Mouse (Mus musculus) lung, adult 2 months (tissue): ENCODE data around the gene Olfr639. TPM values are rescaled to one million over a fixed set of nuclear protein-coding genes. Genes with fewer than 3 reads are reported as not detected.

Experiments
- DNase-seq: peaks from one replicate; pipeline ENCODE4 v3.0.0; 2022
- H3K4me1 ChIP-seq: fragments of 200-500 bp; 2 replicates; pipeline ENCODE4 v1.6.1; 2011; ENCODE audit warnings: low read length; ENCODE audit not compliant: control insufficient read depth, insufficient read depth
- H3K4me3 ChIP-seq: fragments of 200-500 bp; replicated peaks from 2 replicates; pipeline ENCODE3; 2011; ENCODE audit warnings: low read depth, mild to moderate bottlenecking, control low read depth, low read length; ENCODE audit errors: extremely low read depth
- CTCF ChIP-seq: fragments of 200-500 bp; IDR thresholded peaks from 2 replicates; pipeline ENCODE4 v1.5.1; 2011; ENCODE audit warnings: mild to moderate bottlenecking, low read length, control low read depth; ENCODE audit not compliant: insufficient read depth
- POLR2A ChIP-seq: fragments of 200-500 bp; IDR thresholded peaks from 2 replicates; pipeline ENCODE4 v1.6.1; 2011; ENCODE audit warnings: low read depth, mild to moderate bottlenecking, control low read depth, low read length, borderline replicate concordance; ENCODE audit errors: extremely low read depth
- WGBS: fragments of 180-500 bp; shearing (Covaris S2); methylation state at CpG from one replicate; pipeline ENCODE4 v1.1.7; 2018; 5-methylcytosine and 5-hydroxymethylcytosine counted together
- polyA plus RNA-seq: library from polyadenylated mRNA; depleted of rRNA; stranded (reverse); fragments of >200 nt; gene quantifications from 2 replicates; pipeline ENCODE4 v1.2.3, GENCODE M21; 2012; rRNA removed

The Olfr639 gene
- polyA plus RNA-seq: not detected in 2 replicates

- Histone ChIP-seq H3K4me1 (no peaks in the 10 kb centered on the region), H3K4me3 (no peak within 1 kb of the TSS)
- TF ChIP-seq CTCF (no peak), POLR2A (no peak)
- DNase-seq: no peak
Observed at GRCm38 (mm10) chr7:104017203-104017602, at the start of gene Olfr639. Olfr639 (minus strand) TSS chr7:104017303.

- TF ChIP-seq CTCF: no peak
- TF ChIP-seq POLR2A: no peak
- H3K4me3 ChIP-seq: no peak within 1 kb of the TSS
- DNase-seq: no peak
- 43% methylated on average over 2 of the region's 2 CpGs for WGBS
- no peaks in the 10 kb centered on the region for H3K4me1 ChIP-seq
Observed at GRCm38 (mm10) chr7:104061345-104061744, 44.2 kb upstream of the Olfr639 start, which contains the start of gene 4930516K23Rik. 4930516K23Rik (minus strand) TSS chr7:104061445.

- Histone ChIP-seq H3K4me3 (no peak overlapping the region), H3K4me1 (no peaks in the 10 kb centered on the region)
- DNase-seq: no peak
- no peak for TF ChIP-seq POLR2A
- TF ChIP-seq CTCF: no peak
- WGBS: 84% methylated on average over 1 of the region's 1 CpGs
Observed at GRCm38 (mm10) chr7:104059215-104059614, 42.1 kb upstream of the Olfr639 start.

- Histone ChIP-seq H3K4me1 (no peaks in the 10 kb centered on the region), H3K4me3 (no peak within 1 kb of the TSS)
- 55% methylated on average over 1 of the region's 1 CpGs for WGBS
- TF ChIP-seq POLR2A (no peak), CTCF (no peak)
- no peak for DNase-seq
Observed at GRCm38 (mm10) chr7:104052566-104052965, 35.5 kb upstream of the Olfr639 start, which contains the start of gene Olfr642. Olfr642 (minus strand) TSS chr7:104052666.

DNA sequence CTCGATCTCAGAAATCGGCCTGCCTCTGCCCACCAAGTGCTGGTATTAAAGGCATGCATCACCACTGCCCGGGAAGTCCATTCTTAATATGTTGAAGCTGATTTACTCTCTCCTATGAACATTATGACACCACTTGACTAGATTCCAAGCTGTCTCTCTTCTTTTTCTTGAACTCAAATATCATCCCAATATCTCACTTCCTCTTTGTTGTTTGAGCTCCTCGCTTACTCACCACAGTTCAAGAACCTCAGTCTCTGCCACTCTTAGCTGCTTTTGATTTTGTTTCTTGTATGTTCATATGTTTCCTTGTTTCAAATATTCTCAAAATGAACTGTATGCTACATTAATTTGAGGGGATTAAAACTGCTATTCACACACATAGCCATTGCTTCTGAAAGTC lies 33.6 kb upstream of the Olfr639 start:
- H3K4me1 ChIP-seq: no peaks in the 10 kb centered on the region
- 74% methylated on average over 4 of the region's 4 CpGs for WGBS
- H3K4me3 ChIP-seq: no peak overlapping the region
- TF ChIP-seq POLR2A (no peak), CTCF (no peak)
- no peak for DNase-seq

DNA sequence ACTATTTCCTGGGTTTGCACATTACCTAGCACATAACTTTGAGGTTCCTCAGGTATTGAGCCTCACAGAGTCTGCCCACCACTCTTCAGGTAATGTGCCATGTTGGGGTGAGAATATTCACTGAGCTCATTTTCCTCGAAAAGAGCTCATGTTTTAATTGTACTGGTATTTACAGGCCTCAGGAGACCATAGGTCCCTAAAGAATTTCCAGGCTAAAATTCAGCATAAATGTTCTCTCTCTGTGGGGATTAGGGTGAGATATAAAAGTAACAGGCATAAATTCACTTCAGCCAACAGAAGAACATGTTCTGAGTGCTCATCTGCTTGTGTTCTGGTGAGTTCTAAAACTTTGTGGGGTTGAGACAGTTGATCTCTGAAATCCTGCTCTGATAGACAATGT lies 18.0 kb upstream of the Olfr639 start, which contains the start of gene Olfr641:
TSS of gene Olfr641 (plus strand) at position 301 of the 400 bp plus-strand sequence.
- WGBS: 55% methylated on average over 1 of the region's 1 CpGs
- TF ChIP-seq POLR2A: no peak
- TF ChIP-seq CTCF: no peak
- DNase-seq: no peak
- H3K4me1 ChIP-seq: no peaks in the 10 kb centered on the region
- H3K4me3 ChIP-seq: no peak within 1 kb of the TSS

GRCm38 (mm10) chr7:104026978-104027377 lies 9.9 kb upstream of the Olfr639 start:
- no peak for DNase-seq
- 69% methylated on average over 3 of the region's 3 CpGs for WGBS
- Histone ChIP-seq H3K4me3 (no peak overlapping the region), H3K4me1 (no peaks in the 10 kb centered on the region)
- no peak for TF ChIP-seq CTCF
- TF ChIP-seq POLR2A: no peak

- TF ChIP-seq POLR2A (no peak), CTCF (no peak)
- no peak within 1 kb of the TSS for H3K4me3 ChIP-seq
- 74% methylated on average over 6 of the region's 6 CpGs for WGBS
- DNase-seq: no peak
- no peaks in the 10 kb centered on the region for H3K4me1 ChIP-seq
Observed at GRCm38 (mm10) chr7:104025473-104025872, 8.4 kb upstream of the Olfr639 start, which contains the start of gene Olfr640. Olfr640 (minus strand) TSS chr7:104025573.

DNA sequence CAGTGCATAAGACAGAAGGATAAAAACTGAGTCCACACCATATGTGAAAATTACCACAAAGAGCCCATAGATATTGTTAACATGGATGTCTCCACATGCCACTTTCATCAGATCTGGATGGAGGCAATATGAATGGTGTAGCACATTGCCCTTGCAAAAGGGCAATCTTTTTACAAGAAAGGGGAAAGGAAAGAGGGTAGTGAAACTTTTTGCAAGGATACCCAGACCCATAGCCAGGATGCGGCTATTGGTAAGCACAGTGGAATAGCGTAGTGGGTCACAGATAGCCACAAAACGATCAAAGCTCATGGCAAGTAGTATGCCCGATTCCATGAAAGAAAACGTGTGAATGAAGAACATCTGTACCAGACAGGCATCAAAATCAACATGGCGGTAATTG lies 4.5 kb upstream of the Olfr639 start:
- WGBS: 79% methylated on average over 6 of the region's 6 CpGs
- TF ChIP-seq CTCF (no peak), POLR2A (no peak)
- Histone ChIP-seq H3K4me1 (no peaks in the 10 kb centered on the region), H3K4me3 (no peak overlapping the region)
- no peak for DNase-seq

GRCm38 (mm10) chr7:104018953-104019352 lies 1.9 kb upstream of the Olfr639 start:
- WGBS: 68% methylated on average over 1 of the region's 1 CpGs
- Histone ChIP-seq H3K4me3 (no peak overlapping the region), H3K4me1 (no peaks in the 10 kb centered on the region)
- no peak for DNase-seq
- TF ChIP-seq POLR2A (no peak), CTCF (no peak)

GRCm38 (mm10) chr7:103999124-103999523 lies 18.0 kb downstream of the Olfr639 start:
- Histone ChIP-seq H3K4me3 (no peak overlapping the region), H3K4me1 (no peaks in the 10 kb centered on the region)
- no peak for DNase-seq
- TF ChIP-seq POLR2A: no peak
